Mouse (Mus musculus) NIH3T3 (cell line): ENCODE results near the gene Olfr105-ps.

Experiments
- DNase-seq: peaks from one replicate; pipeline ENCODE4 v3.0.0-alpha.2; 2012; ENCODE audit warnings: low read depth

The Olfr105-ps gene

DNA sequence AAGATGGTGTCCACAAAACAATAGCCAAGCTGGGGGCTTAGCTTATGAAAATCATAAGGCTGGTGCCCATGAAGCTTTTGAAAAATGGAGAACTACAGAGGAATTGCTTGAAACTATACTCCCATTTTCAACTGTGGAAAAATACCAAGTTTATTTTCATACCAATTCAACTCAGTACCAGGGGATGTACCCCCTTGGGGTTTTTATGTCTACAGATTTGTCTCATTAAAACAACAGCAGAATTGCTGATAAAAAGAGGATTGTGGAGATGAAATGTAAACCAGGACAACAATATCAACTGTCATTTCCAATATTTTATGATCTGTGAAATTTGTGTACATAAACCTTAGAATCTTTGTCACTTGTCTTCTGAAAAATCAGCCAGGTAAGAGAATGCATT, at the start of gene Olfr105-ps:
Gene Olfr105-ps (plus strand): TSS at position 301 of the 400 bp plus-strand sequence.
- DNase-seq: no peak

- DNase-seq: no peak
Observed at GRCm38 (mm10) chr17:37339598-37339997, 39.2 kb upstream of the Olfr105-ps start, which contains the start of gene Olfr103. Gene Olfr103, minus strand, starts transcription at chr17:37339698.

- no peak for DNase-seq
Observed at GRCm38 (mm10) chr17:37359282-37359681, 19.6 kb upstream of the Olfr105-ps start, which contains the start of gene Olfr104-ps. Gene Olfr104-ps, plus strand, starts transcription at chr17:37359582.

DNA sequence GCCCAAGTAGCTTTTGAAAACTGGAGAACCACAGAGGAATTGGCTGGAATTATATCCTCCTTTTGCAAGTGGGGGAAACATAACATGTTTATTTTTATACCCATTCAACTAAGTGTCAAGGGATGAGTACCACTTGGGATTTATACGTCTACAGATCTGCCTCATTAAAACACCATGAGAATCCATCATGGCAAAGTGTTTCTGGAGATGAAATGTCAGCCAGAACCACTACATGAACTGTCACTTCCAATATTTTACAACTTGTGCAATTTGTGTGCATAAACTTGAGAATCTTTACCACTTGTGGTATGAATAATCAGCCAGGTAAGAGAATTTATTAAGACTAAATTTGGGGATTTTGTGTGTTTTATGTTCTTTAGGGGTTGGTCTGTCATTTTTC, 11.3 kb downstream of the Olfr105-ps start, which contains the start of gene Olfr106-ps:
Gene Olfr106-ps (plus strand): TSS at position 301 of the 400 bp plus-strand sequence.
- DNase-seq: no peak

DNA sequence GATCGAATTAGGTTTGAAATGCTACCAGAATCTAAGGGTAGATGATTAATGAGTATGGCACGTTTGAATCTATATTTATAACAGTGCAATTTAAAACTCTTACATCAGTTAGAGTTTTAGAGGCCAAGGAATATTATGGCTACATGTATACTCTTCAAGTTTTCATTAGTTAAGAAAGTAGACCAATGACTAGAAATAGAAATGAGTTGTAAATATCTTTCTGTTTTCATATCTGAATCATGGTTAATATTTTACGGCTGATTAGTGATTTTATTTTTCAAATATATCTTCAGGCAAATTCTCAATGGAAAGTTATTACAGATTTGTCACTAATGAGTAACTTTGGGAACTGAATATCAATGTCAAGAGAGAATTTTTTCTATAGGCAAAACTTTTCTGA, 20.1 kb downstream of the Olfr105-ps start, which contains the start of gene Olfr107:
Gene Olfr107 (plus strand): TSS at position 301 of the 400 bp plus-strand sequence.
- DNase-seq: no peak

DNA sequence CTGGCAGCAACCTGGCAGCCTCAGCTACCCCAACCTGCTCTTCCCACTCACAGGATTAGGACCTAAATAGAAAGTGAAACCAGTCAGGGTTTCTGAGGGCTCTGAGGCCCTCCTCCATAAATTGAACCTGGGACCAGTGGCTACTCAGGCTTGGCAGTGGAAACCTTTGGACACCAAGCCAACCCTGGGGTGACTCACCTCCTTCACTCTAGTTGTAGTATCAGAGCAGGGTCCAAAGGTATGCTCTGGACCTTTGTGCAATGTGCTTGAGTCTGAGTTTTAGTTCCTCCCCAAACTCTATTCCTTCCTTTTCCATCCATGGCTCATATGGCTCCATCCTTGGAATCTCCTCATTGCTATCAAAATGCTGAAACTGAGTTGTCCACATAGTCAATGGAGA, 34.5 kb downstream of the Olfr105-ps start:
- no peak for DNase-seq
